Mouse (Mus musculus) olfactory bulb, adult 2 months (tissue): Measurements from ENCODE around the gene Ston2. TPM values are rescaled to one million over a fixed set of nuclear protein-coding genes. Genes with fewer than 3 reads are reported as not detected.
"Not testable (repeated sequence)": the region's sequence is repeated elsewhere in the genome, so short reads cannot be mapped to it uniquely, and the experiment has no call there.

Experiments
- H3K27ac ChIP-seq: fragments of 200-500 bp; 2 replicates; pipeline ENCODE4 v1.5.1; 2012; ENCODE audit warnings: low read depth, low read length; ENCODE audit not compliant: insufficient read depth
- H3K4me1 ChIP-seq: fragments of 200-500 bp; 2 replicates; pipeline ENCODE4 v1.6.1; 2012; ENCODE audit warnings: low read length; ENCODE audit not compliant: control insufficient read depth, insufficient read depth
- H3K4me3 ChIP-seq: fragments of 200-500 bp; 2 replicates; pipeline ENCODE4 v1.5.1; 2012; ENCODE audit warnings: mild to moderate bottlenecking, low read depth, low read length, moderate library complexity; ENCODE audit not compliant: insufficient read depth
- CTCF ChIP-seq: fragments of 200-500 bp; IDR thresholded peaks from 2 replicates; pipeline ENCODE4 v1.5.1; 2012; ENCODE audit warnings: low read depth, mild to moderate bottlenecking, low read length, moderate library complexity; ENCODE audit not compliant: insufficient read depth
- POLR2A ChIP-seq: fragments of 200-500 bp; IDR thresholded peaks from 2 replicates; pipeline ENCODE4 v1.6.1; 2012; ENCODE audit warnings: mild to moderate bottlenecking, low read depth, low read length, moderate library complexity; ENCODE audit not compliant: insufficient read depth
- WGBS: fragments of 180-500 bp; shearing (Covaris S2); methylation state at CpG from one replicate; pipeline ENCODE4 v1.1.7; 2018; 5-methylcytosine and 5-hydroxymethylcytosine counted together
- polyA plus RNA-seq: library from polyadenylated mRNA; stranded (reverse); fragments of >200 nt; gene quantifications from 2 replicates; pipeline ENCODE4 v1.2.4, GENCODE M21; 2012; ENCODE audit warnings: low replicate concordance; ENCODE audit not compliant: missing spikeins, insufficient read depth, insufficient read length

Gene Ston2
- polyA plus RNA-seq, 1 experiment, result not detected

- peak overlapping the region; percentile 88 for H3K4me3 ChIP-seq
- H3K4me1 ChIP-seq, result peaks cover 2% of the 10 kb centered on the region; the same call in 1 of the 2 replicates
- H3K27ac ChIP-seq, result peak overlapping the region; percentile 97
- WGBS, result under 1% methylated on average over 65 of the region's 83 CpGs
- TF ChIP-seq POLR2A (no peak), CTCF (no peak)
Measured at GRCm38 (mm10) chr12:91588670-91589541, 199.3 kb downstream of the Ston2 start.

- Histone ChIP-seq H3K27ac (peak overlapping the region; percentile 97), H3K4me3 (peak overlapping the region; percentile 88), H3K4me1 (peaks cover 3% of the 10 kb centered on the region; the same call in 1 of the 2 replicates)
- under 1% methylated on average over 32 of the region's 32 CpGs for WGBS
- no peak for TF ChIP-seq CTCF
- TF ChIP-seq POLR2A, result peak; percentile 99
Measured at GRCm38 (mm10) chr12:91588176-91588669, 200.0 kb downstream of the Ston2 start.

- Histone ChIP-seq H3K4me3 (no peak overlapping the region), H3K27ac (peak overlapping the region; percentile 97), H3K4me1 (peaks cover 4% of the 10 kb centered on the region; the same call in 1 of the 2 replicates)
- 3% methylated on average over 5 of the region's 5 CpGs for WGBS
- TF ChIP-seq CTCF (no peak), POLR2A (no peak)
Measured at GRCm38 (mm10) chr12:91587491-91588033, 200.6 kb downstream of the Ston2 start.

- peaks cover 7% of the 10 kb centered on the region for H3K4me1 ChIP-seq
- H3K4me3 ChIP-seq, result no peak overlapping the region
- 38% methylated on average over 3 of the region's 3 CpGs for WGBS
- no peak overlapping the region for H3K27ac ChIP-seq
- TF ChIP-seq POLR2A (no peak), CTCF (no peak)
Measured at GRCm38 (mm10) chr12:91587077-91587476, 201.1 kb downstream of the Ston2 start.

GRCm38 (mm10) chr12:91585815-91586214 is 202.4 kb downstream of the Ston2 start:
- WGBS, result 89% methylated on average over 4 of the region's 4 CpGs
- H3K27ac ChIP-seq, result not testable (repeated sequence)

GRCm38 (mm10) chr12:91585206-91585605 is 203.0 kb downstream of the Ston2 start:
- peaks cover 10% of the 10 kb centered on the region for H3K4me1 ChIP-seq
- WGBS, result 86% methylated on average over 3 of the region's 3 CpGs
- H3K4me3 ChIP-seq, result no peak overlapping the region
- TF ChIP-seq POLR2A, result no peak
- TF ChIP-seq CTCF, result no peak
- no peak overlapping the region for H3K27ac ChIP-seq

More at GRCm38 (mm10) chr12:91585815-91586214, 202.4 kb downstream of the Ston2 start:
- H3K4me1 ChIP-seq, H3K4me3 ChIP-seq: not testable (repeated sequence)

GRCm38 (mm10) chr12:91583409-91583808 is 204.8 kb downstream of the Ston2 start:
- 53% methylated on average over 6 of the region's 6 CpGs for WGBS
- no peak for TF ChIP-seq POLR2A
- no peak for TF ChIP-seq CTCF
- Histone ChIP-seq H3K4me3 (no peak overlapping the region), H3K27ac (no peak overlapping the region), H3K4me1 (peaks cover 10% of the 10 kb centered on the region)

Other genes with a start within 250 kb of the Ston2 start
- gene Gtf2a1, start 197.9 kb downstream of the Ston2 start, polyA plus RNA-seq, result not detected in 2 replicates
- gene Sel1l, start 60.8 kb upstream of the Ston2 start, polyA plus RNA-seq, result 256 TPM in 1 of 2 replicates, not detected in the other